Mouse (Mus musculus): ENCODE results near the gene Teddm1a.

DNA sequence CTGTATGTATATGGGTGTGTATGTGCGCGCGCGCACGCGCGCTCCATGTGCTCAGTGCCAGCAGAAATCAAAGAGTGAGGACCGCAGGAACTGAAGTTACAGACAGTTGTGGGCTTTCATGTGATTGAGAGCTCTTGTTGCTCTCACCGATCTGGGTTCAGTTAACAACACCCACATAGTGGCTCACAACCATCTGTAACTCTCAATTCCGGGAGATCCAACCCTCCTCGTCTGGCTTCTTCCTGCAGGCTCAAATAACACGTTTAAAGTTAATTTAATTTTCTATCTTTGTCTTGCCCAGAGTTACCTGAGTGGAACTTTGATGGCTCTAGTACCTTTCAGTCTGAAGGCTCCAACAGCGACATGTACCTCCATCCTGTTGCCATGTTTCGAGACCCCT lies 12.7 kb downstream of the Teddm1a start:
- TF ChIP-seq CTCF (IDR thresholded peaks at IDR 0.05; ENCODE audit: extremely low read depth, insufficient read length, insufficient replicate concordance, low read depth, low read length) (no peak), POLR2A (IDR thresholded peaks at IDR 0.05; ENCODE audit: low read depth, low read length) (no peak)

All from small intestine, adult 2 months (tissue).